In genomic region chr4:95185113-95185915, GRCm38 (mm10) we compare ENCODE assay signal across 20 mouse cellular contexts.
DNase-seq lines count a peak whose midpoint lies in the region; ATAC-seq lines count a peak whose summit lies in the region.
"Had no signal": no experiment of that assay in that cellular context is flagged by ENCODE, and none has a peak within 500 bp of the region (broad histone marks: within the 10 kb centered on the region; RNA-seq: fewer than 3 reads in every experiment).

No protein-coding gene starts in this region.

- ATAC-seq in liver, embryonic 16.5 days (ENCODE audit: low read depth), result peak; percentile 70
- peak; percentile 86 for ATAC-seq in forebrain, embryonic 12.5 days (ENCODE audit: low FRiP score)
- peak; percentile 44 for ATAC-seq in limb, embryonic 13.5 days (ENCODE audit: low FRiP score, low read depth)
- no peak for ATAC-seq in monocyte, adult 5-6 weeks (replicated peaks; ENCODE audit: insufficient number of reproducible peaks, low FRiP score, low TSS enrichment, poor library complexity, severe bottlenecking)
- ATAC-seq: activated CD4-positive, CD25-positive, alpha-beta regulatory T cell, adult 4 months; intestine, postnatal 0 days had no signal

- H3K9ac ChIP-seq in liver, embryonic 16.5 days (ENCODE audit: low read depth, low read length), result no peak overlapping the region
- H3K9ac ChIP-seq in forebrain, embryonic 12.5 days, result no peak overlapping the region
- no peak overlapping the region for H3K9ac ChIP-seq in limb, embryonic 13.5 days
- H3K9ac ChIP-seq: embryonic facial prominence, embryonic 12.5 days had no signal

- no peak overlapping the region for H3K4me2 ChIP-seq in liver, embryonic 16.5 days (ENCODE audit: low read depth, low read length)
- 0 out of 2 replicates have a peak overlapping the region, but pooled peaks have one; percentile 3 for H3K4me2 ChIP-seq in forebrain, embryonic 12.5 days
- peak overlapping the region; percentile 19; the same call in 1 of the 2 replicates for H3K4me2 ChIP-seq in limb, embryonic 13.5 days (replicated peaks)
- H3K4me2 ChIP-seq: embryonic facial prominence, embryonic 12.5 days had no signal

- no peak for DNase-seq in liver
- DNase-seq in retina, postnatal 7 days (ENCODE audit: low read depth, low spot score), result peak; percentile 9
- no peak for DNase-seq in layer of hippocampus, adult 18-20 months (ENCODE audit: low spot score in 2 of 2)
- DNase-seq in T-cell, adult 2 months (ENCODE audit: low spot score), result no peak
- DNase-seq: B cell, adult 2 months; cerebellum, adult 8-10 months; gastrocnemius, adult 2 months; heart, adult 2 months; heart, postnatal 14 days; kidney, postnatal 4 days; lung, adult 2 months; right cerebral cortex, adult 18-20 months; thymus, adult 2 months had no signal

- 56% methylated on average over 14 of the region's 14 CpGs for WGBS in liver, embryonic 16.5 days (ENCODE audit: insufficient replicate concordance)
- WGBS in forebrain, embryonic 12.5 days, result 20% methylated on average over 14 of the region's 14 CpGs
- WGBS in limb, embryonic 13.5 days, result 38% methylated on average over 14 of the region's 14 CpGs

- H3K4me3 ChIP-seq in liver, embryonic 16.5 days (ENCODE audit: low read depth, low read length), result no peak overlapping the region
- H3K4me3 ChIP-seq in forebrain, embryonic 12.5 days (replicated peaks), result no peak overlapping the region
- H3K4me3 ChIP-seq in limb, embryonic 13.5 days, result no peak overlapping the region
- H3K4me3 ChIP-seq: embryonic facial prominence, embryonic 12.5 days; gastrocnemius, adult 2 months; heart, adult 2 months had no signal

- H3K27me3 ChIP-seq in liver, embryonic 16.5 days (ENCODE audit: control insufficient read depth, insufficient read depth, low read depth, low read length), result no peaks in the 10 kb centered on the region
- peaks cover 7% of the 10 kb centered on the region for H3K27me3 ChIP-seq in forebrain, embryonic 12.5 days
- H3K27me3 ChIP-seq in limb, embryonic 13.5 days, result no peaks in the 10 kb centered on the region
- H3K27me3 ChIP-seq: embryonic facial prominence, embryonic 12.5 days had no signal

- H3K27ac ChIP-seq in liver, embryonic 16.5 days (ENCODE audit: low read length), result no peak overlapping the region
- H3K27ac ChIP-seq in forebrain, embryonic 12.5 days, result peak overlapping the region; percentile 66; the same call in 1 of the 2 replicates
- H3K27ac ChIP-seq in limb, embryonic 13.5 days, result 0 out of 2 replicates have a peak overlapping the region, but pooled peaks have one; percentile 63
- H3K27ac ChIP-seq: embryonic facial prominence, embryonic 12.5 days; gastrocnemius, adult 2 months; heart, adult 2 months had no signal

- H3K36me3 ChIP-seq in liver, embryonic 16.5 days (ENCODE audit: control insufficient read depth, insufficient read depth), result no peaks in the 10 kb centered on the region
- H3K36me3 ChIP-seq in forebrain, embryonic 12.5 days (replicated peaks), result no peaks in the 10 kb centered on the region
- H3K36me3 ChIP-seq in limb, embryonic 13.5 days, result no peaks in the 10 kb centered on the region
- H3K36me3 ChIP-seq: embryonic facial prominence, embryonic 12.5 days had no signal

- H3K4me1 ChIP-seq in liver, embryonic 16.5 days (ENCODE audit: control insufficient read depth, low read depth, low read length), result no peaks in the 10 kb centered on the region
- H3K4me1 ChIP-seq in forebrain, embryonic 12.5 days, result peaks cover 25% of the 10 kb centered on the region
- H3K4me1 ChIP-seq in limb, embryonic 13.5 days, result peaks cover 15% of the 10 kb centered on the region

- no peaks in the 10 kb centered on the region for H3K9me3 ChIP-seq in liver, embryonic 16.5 days (replicated peaks; ENCODE audit: control insufficient read depth, low read length)
- no peaks in the 10 kb centered on the region for H3K9me3 ChIP-seq in forebrain, embryonic 12.5 days
- no peaks in the 10 kb centered on the region for H3K9me3 ChIP-seq in limb, embryonic 13.5 days
- H3K9me3 ChIP-seq: embryonic facial prominence, embryonic 12.5 days had no signal
